Mouse (Mus musculus) MEL (cell line): ENCODE measurements around the gene Dolpp1. TPM values are rescaled to one million over a fixed set of nuclear protein-coding genes. Genes with fewer than 3 reads are reported as not detected.
A peak's percentile ranks its signal among the peaks of the same experiment; 100 is the strongest.

Source experiments
- DNase-seq: peaks from one replicate; pipeline ENCODE4 v3.0.0; 2011; ENCODE audit warnings: low read depth, low spot score
- H3K27ac ChIP-seq: 2 replicates; pipeline ENCODE4 v1.5.1; 2012; ENCODE audit warnings: low read depth, mild to moderate bottlenecking, control low read depth, low read length, moderate library complexity; ENCODE audit not compliant: control insufficient read depth
- H3K27me3 ChIP-seq, 2 experiments: fragments of 150-350 bp in 1 of 2; sonication (generic) in 1 of 2; 2 replicates each; pipeline ENCODE4 v1.6.1; 2012; ENCODE audit warnings: low read length in 2 of 2, mild to moderate bottlenecking in 2 of 2, improper control_type of control experiment in 1 of 2, moderate library complexity in 1 of 2; ENCODE audit not compliant: insufficient read depth in 2 of 2, control insufficient read depth in 1 of 2
- H3K36me3 ChIP-seq, 2 experiments: 2 replicates each; pipeline ENCODE4 v1.6.1; 2012 to 2014; ENCODE audit warnings: low read length in 2 of 2, improper control_type of control experiment in 1 of 2, inconsistent platforms in 1 of 2, mild to moderate bottlenecking in 1 of 2; ENCODE audit not compliant: insufficient read depth in 2 of 2, control insufficient read depth in 1 of 2
- H3K4me1 ChIP-seq, 2 experiments: fragments of 150-350 bp in 1 of 2; sonication (generic) in 1 of 2; 2 replicates each; pipeline ENCODE4 v1.6.1; 2012; ENCODE audit warnings: low read length in 2 of 2, improper control_type of control experiment in 1 of 2, mild to moderate bottlenecking in 1 of 2; ENCODE audit not compliant: insufficient read depth in 2 of 2, control insufficient read depth in 1 of 2
- H3K4me3 ChIP-seq, 2 experiments: fragments of 150-350 bp in 1 of 2; sonication (generic) in 1 of 2; 2 replicates each; pipeline ENCODE4 v1.5.1; 2012; ENCODE audit warnings: low read depth in 2 of 2, low read length in 2 of 2, mild to moderate bottlenecking in 2 of 2, moderate library complexity in 2 of 2, control low read depth in 1 of 2, improper control_type of control experiment in 1 of 2; ENCODE audit not compliant: control insufficient read depth in 1 of 2, insufficient read depth in 1 of 2
- H3K79me2 ChIP-seq: 2 replicates; pipeline ENCODE4 v1.6.1; 2012; ENCODE audit warnings: mild to moderate bottlenecking, low read length, moderate library complexity; ENCODE audit not compliant: control insufficient read depth, poor library complexity, insufficient read depth
- H3K9ac ChIP-seq: 2 replicates; pipeline ENCODE4 v1.6.1; 2012; ENCODE audit warnings: low read depth, mild to moderate bottlenecking, control low read depth, low read length, moderate library complexity; ENCODE audit not compliant: control insufficient read depth, poor library complexity, severe bottlenecking
- H3K9me3 ChIP-seq: fragments of 150-350 bp; sonication (generic); replicated peaks from 2 replicates; pipeline ENCODE4 v1.6.1; 2012; ENCODE audit warnings: mild to moderate bottlenecking, low read length, improper control_type of control experiment, moderate library complexity; ENCODE audit not compliant: insufficient read depth
- BHLHE40 ChIP-seq: IDR thresholded peaks from 2 replicates; pipeline ENCODE4 v1.6.1; 2012; ENCODE audit warnings: low read depth, mild to moderate bottlenecking, inconsistent platforms, low read length, improper control_type of control experiment, borderline replicate concordance
- CHD1 ChIP-seq: IDR thresholded peaks from 2 replicates; pipeline ENCODE4 v1.6.1; 2012; ENCODE audit warnings: low read depth, mild to moderate bottlenecking, inconsistent platforms, low read length, improper control_type of control experiment
- CHD2 ChIP-seq: IDR thresholded peaks from 2 replicates; pipeline ENCODE4 v1.6.1; 2011; ENCODE audit warnings: low read length, improper control_type of control experiment
- CTCF ChIP-seq, 3 experiments: IDR thresholded peaks in 2 of 3; conservative IDR thresholded peaks in 1 of 3; 2 replicates each; pipeline ENCODE4 v1.5.1; 2011 to 2012; ENCODE audit warnings: low read length in 3 of 3, low read depth in 2 of 3, mild to moderate bottlenecking in 2 of 3, improper control_type of control experiment in 1 of 3, inconsistent platforms in 1 of 3, mixed read lengths in 1 of 3, moderate library complexity in 1 of 3; ENCODE audit not compliant: control insufficient read depth in 1 of 3, insufficient read depth in 1 of 3, poor library complexity in 1 of 3, severe bottlenecking in 1 of 3
- E2F4 ChIP-seq: IDR thresholded peaks from 2 replicates; pipeline ENCODE4 v1.6.1; 2011; ENCODE audit warnings: low read depth, low read length, improper control_type of control experiment, borderline replicate concordance
- ELF1 ChIP-seq: IDR thresholded peaks from 2 replicates; pipeline ENCODE4 v1.6.1; 2014; ENCODE audit warnings: low read depth, mild to moderate bottlenecking, inconsistent platforms, low read length, improper control_type of control experiment, moderate library complexity
- EP300 ChIP-seq, 2 experiments: IDR thresholded peaks; 2 replicates each; pipeline ENCODE4 v1.6.1; 2011; ENCODE audit warnings: improper control_type of control experiment in 2 of 2, low read length in 2 of 2, low read depth in 1 of 2, mild to moderate bottlenecking in 1 of 2
- ETS1 ChIP-seq: IDR thresholded peaks from 2 replicates; pipeline ENCODE4 v1.6.1; 2012; ENCODE audit warnings: low read depth, mild to moderate bottlenecking, inconsistent platforms, low read length, improper control_type of control experiment, moderate library complexity
- GATA1 ChIP-seq: IDR thresholded peaks from 2 replicates; pipeline ENCODE4 v1.6.1; 2011; ENCODE audit warnings: low read depth, low read length, improper control_type of control experiment
- HCFC1 ChIP-seq: IDR thresholded peaks from 2 replicates; pipeline ENCODE4 v1.6.1; 2012; ENCODE audit warnings: low read depth, mild to moderate bottlenecking, inconsistent platforms, low read length, improper control_type of control experiment, moderate library complexity
- MYB ChIP-seq: IDR thresholded peaks from 2 replicates; pipeline ENCODE4 v1.6.1; 2011; ENCODE audit warnings: mild to moderate bottlenecking, low read depth, low read length, improper control_type of control experiment
- RAD21 ChIP-seq: IDR thresholded peaks from 2 replicates; pipeline ENCODE4 v1.6.1; 2011; ENCODE audit warnings: mild to moderate bottlenecking, low read depth, low read length, improper control_type of control experiment
- SIN3A ChIP-seq: IDR thresholded peaks from 2 replicates; pipeline ENCODE4 v1.6.1; 2012; ENCODE audit warnings: low read length, improper control_type of control experiment, inconsistent platforms
- SMC3 ChIP-seq: IDR thresholded peaks from 2 replicates; pipeline ENCODE4 v1.6.1; 2011; ENCODE audit warnings: low read depth, low read length, improper control_type of control experiment
- TAL1 ChIP-seq: IDR thresholded peaks from 2 replicates; pipeline ENCODE4 v1.6.1; 2012; ENCODE audit warnings: mild to moderate bottlenecking, inconsistent platforms, low read length, moderate library complexity, mixed read lengths
- TBP ChIP-seq: IDR thresholded peaks from 2 replicates; pipeline ENCODE4 v1.8.0; 2011; ENCODE audit warnings: low read depth, low read length, improper control_type of control experiment
- TCF12 ChIP-seq: IDR thresholded peaks from 2 replicates; pipeline ENCODE4 v1.6.1; 2014; ENCODE audit warnings: low read depth, mild to moderate bottlenecking, inconsistent platforms, low read length, improper control_type of control experiment, moderate library complexity
- USF2 ChIP-seq, 2 experiments: IDR thresholded peaks; 2 replicates each; pipeline ENCODE4 v1.6.1; 2011 to 2012; ENCODE audit warnings: improper control_type of control experiment in 2 of 2, low read length in 2 of 2, borderline replicate concordance in 1 of 2, inconsistent platforms in 1 of 2, low read depth in 1 of 2, mild to moderate bottlenecking in 1 of 2; ENCODE audit not compliant: insufficient read depth in 1 of 2
- ZC3H11A ChIP-seq: IDR thresholded peaks from 2 replicates; pipeline ENCODE4 v1.6.1; 2012; ENCODE audit warnings: low read depth, mild to moderate bottlenecking, inconsistent platforms, low read length, improper control_type of control experiment
- polyA plus RNA-seq, 2 experiments: library from polyadenylated mRNA; stranded (reverse) in 1 of 2; unstranded in 1 of 2; fragments of >175 nt in 1 of 2; fragments of >200 nt in 1 of 2; gene quantifications; 2 replicates each; pipeline versions ENCODE4 v1.2.1 to v1.2.4; 2012; ENCODE audit warnings: low replicate concordance in 2 of 2, low read depth in 1 of 2; ENCODE audit not compliant: insufficient read length in 2 of 2, insufficient read depth in 1 of 2, missing spikeins in 1 of 2
- total RNA-seq: library from RNA; depleted of rRNA; stranded (reverse); fragments of 300-350 nt; gene quantifications from 2 replicates; pipeline ENCODE4 v1.2.3, GENCODE M21; 2012

The Dolpp1 gene
- total and polyA plus RNA-seq, 3 experiments: 28.0 to 37.5 TPM; not detected in 1

DNA sequence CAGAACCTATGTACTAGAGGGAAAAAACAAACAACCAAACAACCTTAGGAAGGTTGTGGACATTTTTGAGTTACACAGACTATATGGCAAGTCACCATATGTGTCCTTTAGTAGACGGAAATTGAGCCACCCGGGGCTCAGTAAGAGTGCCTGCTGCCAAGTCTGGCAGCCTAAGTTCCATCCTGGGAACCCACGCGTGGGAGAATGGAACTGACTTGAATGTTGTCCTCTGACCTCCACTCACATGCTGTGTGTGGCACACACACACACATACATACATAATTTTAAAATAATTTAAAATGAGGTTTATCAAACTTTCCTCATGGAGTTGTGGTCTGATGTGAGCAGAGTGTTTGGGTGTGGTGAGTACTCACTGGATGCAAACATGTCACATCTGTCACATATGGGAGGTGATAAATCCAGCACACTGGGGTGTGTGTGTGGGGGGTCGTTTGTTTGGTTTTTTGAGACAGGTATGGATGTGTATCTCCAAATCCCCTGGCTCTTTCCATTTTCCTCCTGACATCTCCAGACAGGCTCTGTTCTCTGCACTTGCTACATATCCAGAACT lies 25.6 kb downstream of the Dolpp1 start:
- H3K4me3 ChIP-seq: peak overlapping the region; percentile 66 to 95
- no peaks in the 10 kb centered on the region for H3K27me3 ChIP-seq
- H3K9ac ChIP-seq: peak overlapping the region; percentile 43
- DNase-seq: peak; percentile 57
- peaks cover 62% of the 10 kb centered on the region for H3K79me2 ChIP-seq
- H3K4me1 ChIP-seq: peaks cover 12 to 26% of the 10 kb centered on the region in 2 experiments; a peak in 3 of 4 replicates
- H3K36me3 ChIP-seq: peaks cover 6 to 18% of the 10 kb centered on the region in 2 experiments
- TF ChIP-seq TAL1 (peak; percentile 62), TBP (no peak), E2F4 (no peak), USF2 (IDR thresholded peaks at IDR 0.05; ENCODE audit: borderline replicate concordance in 1 of 2, insufficient read depth in 1 of 2, low read depth in 1 of 2, low read length in 2 of 2) (no peak), BHLHE40 (peak; percentile 19; the same call in 1 of the 2 replicates), CHD2 (no peak), TCF12 (peak; percentile 76), GATA1 (peak; percentile 54), SIN3A (peak; percentile 63), EP300 (IDR thresholded peaks at IDR 0.05; ENCODE audit: low read depth in 1 of 2, low read length in 2 of 2) (peak; percentile 48 to 70; a peak in 3 of 4 replicates), ETS1 (peak; percentile 54)
- H3K27ac ChIP-seq: peak overlapping the region; percentile 74
- H3K9me3 ChIP-seq: no peaks in the 10 kb centered on the region

DNA sequence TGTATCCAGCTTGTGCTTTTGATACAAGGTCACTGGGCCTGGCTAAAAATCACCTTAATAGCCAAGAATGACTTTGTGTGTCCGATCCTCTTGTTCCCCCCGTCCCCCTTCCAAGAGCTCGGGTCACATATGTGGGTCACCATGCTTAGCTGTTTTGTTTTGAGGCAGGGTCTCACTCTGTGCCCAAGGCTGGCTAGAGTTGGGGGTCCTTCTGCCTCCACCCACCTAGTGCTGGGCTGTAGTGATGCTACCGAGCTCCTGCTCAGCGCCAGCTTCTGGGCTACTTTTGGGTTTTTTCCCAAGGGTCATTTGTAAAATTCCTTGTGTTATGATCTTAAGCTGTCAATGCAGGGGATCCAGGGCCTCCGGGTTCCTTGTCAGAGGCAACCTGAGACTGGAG lies 26.2 kb downstream of the Dolpp1 start:
- Histone ChIP-seq H3K79me2 (peaks cover 63% of the 10 kb centered on the region), H3K4me3 (no peak overlapping the region; a peak in 1 of 4 replicates), H3K36me3 (peaks cover 6 to 18% of the 10 kb centered on the region in 2 experiments), H3K4me1 (peaks cover 12 to 26% of the 10 kb centered on the region in 2 experiments; a peak in 3 of 4 replicates), H3K27ac (peak overlapping the region; percentile 10; the same call in 1 of the 2 replicates), H3K9me3 (no peaks in the 10 kb centered on the region), H3K9ac (no peak overlapping the region), H3K27me3 (no peaks in the 10 kb centered on the region)
- TF ChIP-seq GATA1: no peak
- TF ChIP-seq ZC3H11A: no peak
- no peak for TF ChIP-seq ELF1
- TF ChIP-seq MYB: no peak
- TF ChIP-seq TBP: no peak
- no peak for TF ChIP-seq TCF12
- no peak for TF ChIP-seq SMC3
- no peak for TF ChIP-seq CHD1
- no peak for TF ChIP-seq CTCF (IDR thresholded peaks at IDR 0.05 in 2 of 3, conservative IDR thresholded peaks at IDR 0.05 in 1 of 3; ENCODE audit: control insufficient read depth in 1 of 3, insufficient read depth in 1 of 3, low read depth in 2 of 3, low read length in 3 of 3, poor library complexity in 1 of 3, severe bottlenecking in 1 of 3)
- no peak for TF ChIP-seq RAD21
- TF ChIP-seq USF2 (IDR thresholded peaks at IDR 0.05; ENCODE audit: borderline replicate concordance in 1 of 2, insufficient read depth in 1 of 2, low read depth in 1 of 2, low read length in 2 of 2): no peak
- TF ChIP-seq HCFC1: no peak
- no peak for TF ChIP-seq TAL1
- DNase-seq: no peak
